ENCODE assay signal across 24 mouse cellular contexts in the genomic region with DNA sequence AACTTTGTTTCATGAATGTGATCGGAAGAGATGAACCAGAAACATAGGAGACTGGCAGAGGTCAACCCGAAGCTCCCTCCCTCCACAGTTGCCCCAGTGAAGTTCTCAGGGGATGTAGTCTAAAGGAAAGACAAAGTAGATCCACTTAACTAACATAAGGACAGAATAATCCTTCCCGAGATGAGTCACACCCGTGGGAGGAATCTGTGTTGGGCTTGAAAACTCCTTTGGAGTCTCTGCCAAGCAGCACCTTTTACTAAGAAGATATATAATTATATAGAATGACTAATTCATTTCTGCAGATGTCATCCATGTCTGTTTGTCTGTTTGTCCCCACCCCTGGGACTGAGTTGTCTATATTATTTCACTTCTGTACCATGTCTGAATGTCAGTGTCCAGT. TPM values are rescaled to one million over a fixed set of nuclear protein-coding genes. Genes with fewer than 3 reads are reported as not detected.
DNase-seq lines count a peak whose midpoint lies in the region; TF ChIP-seq lines count a peak whose summit lies in the region.
"Had no signal": no experiment of that assay in that cellular context is flagged by ENCODE, and none has a peak within 500 bp of the region (broad histone marks: within the 10 kb centered on the region; RNA-seq: fewer than 3 reads in every experiment).

No protein-coding gene starts in this region.

- H3K36me3 ChIP-seq in heart, embryonic 10.5 days = no peaks in the 10 kb centered on the region
- H3K36me3 ChIP-seq: limb, embryonic 10.5 days; midbrain, embryonic 12.5 days; neural tube, embryonic 13.5 days had no signal

- H3K27me3 ChIP-seq in heart, embryonic 10.5 days (ENCODE audit: insufficient read depth, poor library complexity, severe bottlenecking) = no peaks in the 10 kb centered on the region
- H3K27me3 ChIP-seq: forebrain, embryonic 13.5 days; midbrain, embryonic 12.5 days; neural tube, embryonic 13.5 days; Patski had no signal

- peak; percentile 72 for DNase-seq in left cerebral cortex, adult 11 months (ENCODE audit: low spot score)
- DNase-seq in left cerebral cortex, postnatal 4 days = no peak
- peak; percentile 59 to 62 for DNase-seq in left cerebral cortex, adult 2 months (ENCODE audit: extremely low spot score in 1 of 2, low spot score in 2 of 2)
- DNase-seq in right cerebral cortex, postnatal 25 days = peak; percentile 67
- DNase-seq in adrenal gland, adult 18-20 months (ENCODE audit: low spot score in 2 of 2) = no peak
- DNase-seq in heart, embryonic 10.5 days (ENCODE audit: low spot score) = no peak
- DNase-seq: adrenal gland, postnatal 14 days; cerebellum, adult 18-20 months; gastrocnemius, postnatal 36 days; kidney, adult 2 months; kidney, postnatal 14 days; liver, postnatal 0 days; lung, postnatal 10 days; thymus, postnatal 25 days had no signal

- H3K27ac ChIP-seq in cortical plate, adult 2 months (ENCODE audit: insufficient read depth, low read length) = 0 out of 2 replicates have a peak overlapping the region, but pooled peaks have one; percentile 45
- peak overlapping the region; percentile 70 for H3K27ac ChIP-seq in left cerebral cortex, adult 2 months
- no peak overlapping the region for H3K27ac ChIP-seq in heart, embryonic 10.5 days
- H3K27ac ChIP-seq: forebrain, embryonic 13.5 days; limb, embryonic 10.5 days; midbrain, embryonic 12.5 days; neural tube, embryonic 13.5 days had no signal

- no peak for TF ChIP-seq POLR2A in cortical plate, adult 2 months (IDR thresholded peaks at IDR 0.05; ENCODE audit: extremely low read depth, insufficient read depth, low read length)

- H3K4me1 ChIP-seq in cortical plate, adult 2 months (ENCODE audit: control insufficient read depth, insufficient read depth, low read length) = no peaks in the 10 kb centered on the region; the same call in 1 of the 2 replicates
- no peaks in the 10 kb centered on the region for H3K4me1 ChIP-seq in heart, embryonic 10.5 days
- H3K4me1 ChIP-seq: forebrain, embryonic 13.5 days; limb, embryonic 10.5 days; midbrain, embryonic 12.5 days; neural tube, embryonic 13.5 days had no signal

- no peak for TF ChIP-seq CTCF in cortical plate, adult 2 months (IDR thresholded peaks at IDR 0.05; ENCODE audit: extremely low read depth, insufficient read depth, low read length)
- TF ChIP-seq CTCF in left cerebral cortex, adult 2 months (IDR thresholded peaks at IDR 0.05) = no peak

- H3K4me3 ChIP-seq in cortical plate, adult 2 months (ENCODE audit: insufficient read depth, low read length) = no peak overlapping the region
- H3K4me3 ChIP-seq in left cerebral cortex, adult 2 months = no peak overlapping the region
- no peak overlapping the region for H3K4me3 ChIP-seq in heart, embryonic 10.5 days
- H3K4me3 ChIP-seq: erythroblast, embryonic 14.5 days; forebrain, embryonic 13.5 days; limb, embryonic 10.5 days; midbrain, embryonic 12.5 days; neural tube, embryonic 13.5 days had no signal

- intact Hi-C loops in left cerebral cortex, postnatal 4 days (cut with DNase I) = no loop called here
- intact Hi-C loops in left cerebral cortex, adult 2 months (cut with DNase I) = loop anchor here (2.0 to 5.0 kb wide), 3 partner anchors 30 to 106 kb away; a partner anchor contains a TSS

- H3K9me3 ChIP-seq in heart, embryonic 10.5 days = no peaks in the 10 kb centered on the region
- H3K9me3 ChIP-seq: forebrain, embryonic 13.5 days; limb, embryonic 10.5 days; midbrain, embryonic 12.5 days; neural tube, embryonic 13.5 days had no signal

- WGBS in heart, embryonic 10.5 days = 61% methylated on average over 4 of the region's 4 CpGs

RNA-seq across cellular contexts. Expression of a gene that starts 59.1 kb away (rescaled TPM):
- 10 to 100 TPM; 46.3 to 57.2 TPM for total RNA-seq in left cerebral cortex, postnatal 4 days (2021)
- 119 and 128 TPM in 2 replicates for polyA plus RNA-seq in cortical plate, adult 2 months (2012; rRNA removed)
- total RNA-seq in left cerebral cortex, adult 2 months (2021) = 100 to 1,000 TPM; 142 to 145 TPM
- 10 to 100 TPM; 15.0 to 16.4 TPM for total RNA-seq in adrenal gland, adult 18-20 months (2021)
- 7.0 and 10.4 TPM in 2 replicates for polyA plus RNA-seq in heart, embryonic 10.5 days (2016; fragmentation: Nextera tagmentation; extraction: Ambion mirVana)
- total RNA-seq: megakaryocyte progenitor cell, adult 5-6 weeks had no signal
- polyA plus RNA-seq: CD4-positive, CD25-positive, alpha-beta regulatory T cell, adult 4 months; erythroblast, embryonic 14.5 days; inflammation-experienced regulatory T-cells, adult 6 months had no signal

Comparison
In these comparisons a context has a peak if more than half of its experiments do, and no peak if none do; other contexts are left out.
1. DNase-seq: peak in left cerebral cortex, adult 11 months (single experiment), left cerebral cortex, adult 2 months (2 of 2) and right cerebral cortex, postnatal 25 days (single experiment); none in left cerebral cortex, postnatal 4 days (single experiment), adrenal gland, adult 18-20 months (0 of 2) and heart, embryonic 10.5 days (single experiment).